Mouse (Mus musculus) kidney, embryonic 15.5 days (tissue): Measurements from ENCODE around the gene Pcgf2. TPM values are rescaled to one million over a fixed set of nuclear protein-coding genes. Genes with fewer than 3 reads are reported as not detected.

ENCODE experiments used
- ATAC-seq: fragments of 200-750 bp; cut with Nextera tagmentation; replicated peaks from 2 replicates; pipeline ENCODE4 v1.8.0; 2017; ENCODE audit warnings: moderate TSS enrichment; ENCODE audit not compliant: low FRiP score
- H3K27ac ChIP-seq: fragments of 300-500 bp; sonication (generic); 2 replicates; pipeline ENCODE4 v1.5.1; 2015; ENCODE audit warnings: mild to moderate bottlenecking, inconsistent platforms
- H3K27me3 ChIP-seq: fragments of 300-500 bp; sonication (generic); 2 replicates; pipeline ENCODE4 v1.6.1; 2015; ENCODE audit warnings: inconsistent platforms
- H3K36me3 ChIP-seq: fragments of 300-500 bp; sonication (generic); 2 replicates; pipeline ENCODE4 v1.6.1; 2015; ENCODE audit warnings: inconsistent platforms
- H3K4me1 ChIP-seq: fragments of 300-500 bp; sonication (generic); 2 replicates; pipeline ENCODE4 v1.6.1; 2015; ENCODE audit warnings: inconsistent platforms
- H3K4me2 ChIP-seq: fragments of 300-500 bp; sonication (generic); 2 replicates; pipeline ENCODE4 v1.6.1; 2015; ENCODE audit warnings: moderate library complexity, mild to moderate bottlenecking, inconsistent platforms
- H3K4me3 ChIP-seq: fragments of 300-500 bp; sonication (generic); replicated peaks from 2 replicates; pipeline ENCODE4 v1.5.1; 2015; ENCODE audit warnings: mild to moderate bottlenecking, inconsistent platforms
- H3K9ac ChIP-seq: fragments of 300-500 bp; sonication (generic); 2 replicates; pipeline ENCODE4 v1.6.1; 2015; ENCODE audit warnings: mild to moderate bottlenecking, inconsistent platforms
- H3K9me3 ChIP-seq: fragments of 300-500 bp; sonication (generic); replicated peaks from 2 replicates; pipeline ENCODE4 v1.6.1; 2016; ENCODE audit warnings: inconsistent platforms
- WGBS: fragments of 180-500 bp; shearing (Covaris S2); methylation state at CpG from one replicate; pipeline ENCODE4 v1.1.7; 2015; ENCODE audit warnings: mixed read lengths; 5-methylcytosine and 5-hydroxymethylcytosine counted together
- polyA plus RNA-seq: library from polyadenylated mRNA; unstranded; fragments of >200 nt; fragmentation: Nextera tagmentation; extraction: Ambion mirVana; gene quantifications from 2 replicates; pipeline ENCODE4 v1.2.1, GENCODE M21; 2015

Pcgf2 gene
- polyA plus RNA-seq, 1 experiment from 2014 or later = 16.6 TPM

- Histone ChIP-seq H3K9ac (0 out of 2 replicates have a peak overlapping the region, but pooled peaks have one; percentile 23), H3K4me3 (peak overlapping the region; percentile 39), H3K36me3 (peaks cover 54% of the 10 kb centered on the region), H3K4me1 (peaks cover 51% of the 10 kb centered on the region), H3K27ac (peak overlapping the region; percentile 80), H3K4me2 (peak overlapping the region; percentile 68), H3K27me3 (no peaks in the 10 kb centered on the region), H3K9me3 (no peaks in the 10 kb centered on the region)
- 63% methylated on average over 11 of the region's 11 CpGs for WGBS
- ATAC-seq = no peak
Measured at GRCm38 (mm10) chr11:97686322-97686908, 13.9 kb downstream of the Pcgf2 start.

GRCm38 (mm10) chr11:97685613-97686321 lies 14.5 kb downstream of the Pcgf2 start, which contains the start of gene Cisd3:
Cisd3 (plus strand) TSS chr11:97685826.
- peak within 1 kb of the TSS; percentile 68 for H3K4me2 ChIP-seq
- H3K27ac ChIP-seq = peak within 1 kb of the TSS; percentile 80
- no peaks in the 10 kb centered on the region for H3K27me3 ChIP-seq
- WGBS = under 1% methylated on average over 42 of the region's 43 CpGs
- peaks cover 51% of the 10 kb centered on the region for H3K4me1 ChIP-seq
- peak within 1 kb of the TSS; percentile 39 for H3K4me3 ChIP-seq
- ATAC-seq = peak; percentile 91
- no peaks in the 10 kb centered on the region for H3K9me3 ChIP-seq
- H3K9ac ChIP-seq = 0 out of 2 replicates have a peak within 1 kb of the TSS, but pooled peaks have one; percentile 23
- H3K36me3 ChIP-seq = peaks cover 54% of the 10 kb centered on the region

GRCm38 (mm10) chr11:97684766-97685165 lies 15.5 kb downstream of the Pcgf2 start:
- no peaks in the 10 kb centered on the region for H3K9me3 ChIP-seq
- no peak overlapping the region for H3K9ac ChIP-seq
- ATAC-seq = no peak
- 26% methylated on average over 7 of the region's 7 CpGs for WGBS
- H3K4me2 ChIP-seq = peak overlapping the region; percentile 68; the same call in 1 of the 2 replicates
- H3K36me3 ChIP-seq = peaks cover 54% of the 10 kb centered on the region
- H3K4me3 ChIP-seq = no peak overlapping the region
- H3K27ac ChIP-seq = peak overlapping the region; percentile 80
- H3K4me1 ChIP-seq = peaks cover 47% of the 10 kb centered on the region
- H3K27me3 ChIP-seq = no peaks in the 10 kb centered on the region

GRCm38 (mm10) chr11:97684063-97684680 lies 16.1 kb downstream of the Pcgf2 start:
- WGBS = 76% methylated on average over 6 of the region's 6 CpGs
- no peak overlapping the region for H3K4me2 ChIP-seq
- H3K27ac ChIP-seq = no peak overlapping the region; the same call in 1 of the 2 replicates
- H3K9me3 ChIP-seq = no peaks in the 10 kb centered on the region
- ATAC-seq = no peak
- H3K27me3 ChIP-seq = no peaks in the 10 kb centered on the region
- no peak overlapping the region for H3K9ac ChIP-seq
- H3K36me3 ChIP-seq = peaks cover 54% of the 10 kb centered on the region
- H3K4me3 ChIP-seq = no peak overlapping the region
- H3K4me1 ChIP-seq = peaks cover 47% of the 10 kb centered on the region

- Histone ChIP-seq H3K4me1 (peaks cover 48% of the 10 kb centered on the region), H3K9me3 (no peaks in the 10 kb centered on the region), H3K9ac (no peak overlapping the region), H3K27me3 (no peaks in the 10 kb centered on the region), H3K4me2 (no peak overlapping the region), H3K36me3 (peaks cover 55% of the 10 kb centered on the region), H3K4me3 (no peak overlapping the region), H3K27ac (0 out of 2 replicates have a peak overlapping the region, but pooled peaks have one; percentile 3)
- 78% methylated on average over 6 of the region's 6 CpGs for WGBS
- ATAC-seq = no peak
Measured at GRCm38 (mm10) chr11:97682504-97683055, 17.7 kb downstream of the Pcgf2 start.

GRCm38 (mm10) chr11:97680430-97680829 lies 19.9 kb downstream of the Pcgf2 start:
- H3K36me3 ChIP-seq = peaks cover 76% of the 10 kb centered on the region
- no peak overlapping the region for H3K4me3 ChIP-seq
- H3K27me3 ChIP-seq = no peaks in the 10 kb centered on the region
- no peak overlapping the region for H3K9ac ChIP-seq
- H3K27ac ChIP-seq = no peak overlapping the region
- peaks cover 37% of the 10 kb centered on the region for H3K4me1 ChIP-seq
- WGBS = 77% methylated on average over 12 of the region's 12 CpGs
- ATAC-seq = no peak
- no peaks in the 10 kb centered on the region for H3K9me3 ChIP-seq
- H3K4me2 ChIP-seq = no peak overlapping the region

- peaks cover 95% of the 10 kb centered on the region for H3K36me3 ChIP-seq
- no peak overlapping the region for H3K4me2 ChIP-seq
- no peak overlapping the region for H3K4me3 ChIP-seq
- WGBS = 90% methylated on average over 15 of the region's 15 CpGs
- no peaks in the 10 kb centered on the region for H3K27me3 ChIP-seq
- no peak overlapping the region for H3K27ac ChIP-seq
- ATAC-seq = no peak
- H3K9me3 ChIP-seq = no peaks in the 10 kb centered on the region
- 0 out of 2 replicates have a peak, but pooled peaks cover 20% of the 10 kb centered on the region for H3K4me1 ChIP-seq
- H3K9ac ChIP-seq = no peak overlapping the region
Measured at GRCm38 (mm10) chr11:97678301-97678700, 22.0 kb downstream of the Pcgf2 start.

- Histone ChIP-seq H3K9me3 (no peaks in the 10 kb centered on the region), H3K4me1 (0 out of 2 replicates have a peak, but pooled peaks cover 20% of the 10 kb centered on the region), H3K4me2 (no peak overlapping the region), H3K36me3 (peaks cover 99% of the 10 kb centered on the region), H3K4me3 (no peak overlapping the region), H3K27ac (no peak overlapping the region), H3K27me3 (no peaks in the 10 kb centered on the region), H3K9ac (no peak overlapping the region)
- WGBS = 67% methylated on average over 8 of the region's 8 CpGs
- ATAC-seq = no peak
Measured at GRCm38 (mm10) chr11:97677842-97678241, 22.5 kb downstream of the Pcgf2 start.

GRCm38 (mm10) chr11:97677381-97677780 lies 22.9 kb downstream of the Pcgf2 start:
- Histone ChIP-seq H3K27ac (peak overlapping the region; percentile 34; the same call in 1 of the 2 replicates), H3K36me3 (peaks cover 100% of the 10 kb centered on the region), H3K4me1 (0 out of 2 replicates have a peak, but pooled peaks cover 17% of the 10 kb centered on the region), H3K4me3 (no peak overlapping the region), H3K9ac (no peak overlapping the region), H3K9me3 (no peaks in the 10 kb centered on the region), H3K27me3 (no peaks in the 10 kb centered on the region), H3K4me2 (no peak overlapping the region)
- no peak for ATAC-seq
- 59% methylated on average over 15 of the region's 15 CpGs for WGBS

GRCm38 (mm10) chr11:97676050-97676754 lies 24.1 kb downstream of the Pcgf2 start:
- Histone ChIP-seq H3K4me1 (peaks cover 12% of the 10 kb centered on the region), H3K36me3 (peaks cover 100% of the 10 kb centered on the region), H3K27ac (no peak overlapping the region), H3K4me3 (no peak overlapping the region), H3K4me2 (no peak overlapping the region), H3K27me3 (no peaks in the 10 kb centered on the region), H3K9me3 (no peaks in the 10 kb centered on the region), H3K9ac (no peak overlapping the region)
- ATAC-seq = no peak
- 84% methylated on average over 15 of the region's 15 CpGs for WGBS

- H3K27me3 ChIP-seq = no peaks in the 10 kb centered on the region
- no peak overlapping the region for H3K27ac ChIP-seq
- H3K36me3 ChIP-seq = peaks cover 100% of the 10 kb centered on the region
- H3K4me2 ChIP-seq = no peak overlapping the region
- no peaks in the 10 kb centered on the region for H3K9me3 ChIP-seq
- H3K4me1 ChIP-seq = peaks cover 42% of the 10 kb centered on the region
- no peak overlapping the region for H3K4me3 ChIP-seq
- ATAC-seq = no peak
- no peak overlapping the region for H3K9ac ChIP-seq
- 90% methylated on average over 11 of the region's 11 CpGs for WGBS
Measured at GRCm38 (mm10) chr11:97673148-97673547, 27.1 kb downstream of the Pcgf2 start.
